Mouse (Mus musculus) gastrocnemius, postnatal 25 days (tissue): ENCODE data around the gene Rufy1. TPM values are rescaled to one million over a fixed set of nuclear protein-coding genes. Genes with fewer than 3 reads are reported as not detected.

Source experiments
- DNase-seq: peaks from one replicate; pipeline ENCODE4 v3.0.0; 2022
- total RNA-seq, 2 experiments: library from RNA; stranded (reverse); gene quantifications; 1 replicate in 1 of 2; 2 replicates in 1 of 2; pipeline ENCODE4 v1.2.3; 2021

Rufy1 gene
- total RNA-seq, 2 experiments from 2014 or later = 17.9 to 21.6 TPM

GRCm38 (mm10) chr11:50431134-50432068 lies 476 bp upstream of the Rufy1 start:
- DNase-seq = no peak

DNA sequence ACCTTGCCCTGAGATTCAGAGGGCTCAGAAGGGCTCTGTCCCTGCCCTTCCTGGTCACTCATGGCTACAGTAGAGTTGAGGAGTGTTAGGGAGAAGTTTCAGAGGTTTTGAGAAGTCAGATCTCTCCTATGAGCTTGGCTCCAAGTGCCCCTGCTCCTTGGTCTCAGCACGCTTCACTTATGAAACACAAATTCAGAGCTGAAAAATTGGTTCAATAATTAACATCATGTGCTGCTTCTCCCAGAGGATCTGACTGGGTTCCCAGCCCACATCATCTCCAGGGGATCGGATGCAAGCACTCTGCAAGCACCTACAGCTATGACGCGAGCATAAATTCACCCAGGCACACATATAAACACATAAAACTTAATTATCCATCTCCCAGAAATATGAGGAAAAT lies 4.9 kb downstream of the Rufy1 start:
- DNase-seq = no peak

GRCm38 (mm10) chr11:50421934-50422780 lies 8.8 kb downstream of the Rufy1 start:
- DNase-seq = no peak

DNA sequence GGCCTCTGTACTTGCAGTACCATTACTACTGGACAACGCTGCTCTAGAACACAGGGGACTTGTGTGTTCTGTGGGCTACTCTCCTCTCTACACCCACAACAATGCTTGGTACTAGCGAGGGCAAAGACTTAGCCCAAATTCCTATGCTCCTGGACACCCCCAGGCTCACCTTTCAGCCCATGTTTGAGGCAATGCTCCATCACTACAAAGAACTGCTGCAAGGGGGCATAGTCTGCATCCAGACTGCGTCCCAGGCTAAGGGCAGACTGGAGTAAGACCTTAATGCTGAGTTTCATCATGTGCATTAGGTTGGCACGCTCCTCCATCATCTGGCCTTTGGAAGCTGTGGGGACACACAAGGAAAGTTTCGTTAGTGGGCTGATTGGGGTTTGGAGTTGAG lies 9.5 kb downstream of the Rufy1 start:
- DNase-seq = no peak

- DNase-seq = no peak
These were observed 13.1 kb downstream of the Rufy1 start for GRCm38 (mm10) chr11:50417856-50418255.

GRCm38 (mm10) chr11:50415563-50416241 lies 15.2 kb downstream of the Rufy1 start:
- no peak for DNase-seq

GRCm38 (mm10) chr11:50407235-50407634 lies 23.7 kb downstream of the Rufy1 start:
- no peak for DNase-seq

GRCm38 (mm10) chr11:50403367-50404014 lies 27.4 kb downstream of the Rufy1 start:
- peak; percentile 7 for DNase-seq

GRCm38 (mm10) chr11:50402481-50402880 lies 28.4 kb downstream of the Rufy1 start:
- no peak for DNase-seq

DNA sequence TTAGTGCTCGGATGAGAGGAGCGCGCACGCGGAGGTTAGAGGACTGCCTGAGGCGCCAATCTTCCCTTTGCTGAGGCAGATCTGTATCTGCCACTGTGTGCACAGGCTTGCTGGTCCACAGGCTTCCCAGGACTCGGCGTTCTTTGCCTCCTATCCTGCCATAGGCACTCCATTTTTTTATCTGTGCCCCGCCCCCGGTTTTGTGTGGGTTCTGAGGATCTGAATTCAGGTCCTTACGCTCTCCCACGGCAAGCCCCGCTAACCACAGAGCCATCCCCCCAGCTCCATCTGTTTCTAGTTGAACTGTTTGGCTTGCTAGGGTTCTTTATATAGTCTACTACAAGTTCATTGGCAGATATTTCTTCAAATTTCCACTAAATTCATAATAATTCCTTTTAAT lies 32.1 kb downstream of the Rufy1 start:
- no peak for DNase-seq

DNA sequence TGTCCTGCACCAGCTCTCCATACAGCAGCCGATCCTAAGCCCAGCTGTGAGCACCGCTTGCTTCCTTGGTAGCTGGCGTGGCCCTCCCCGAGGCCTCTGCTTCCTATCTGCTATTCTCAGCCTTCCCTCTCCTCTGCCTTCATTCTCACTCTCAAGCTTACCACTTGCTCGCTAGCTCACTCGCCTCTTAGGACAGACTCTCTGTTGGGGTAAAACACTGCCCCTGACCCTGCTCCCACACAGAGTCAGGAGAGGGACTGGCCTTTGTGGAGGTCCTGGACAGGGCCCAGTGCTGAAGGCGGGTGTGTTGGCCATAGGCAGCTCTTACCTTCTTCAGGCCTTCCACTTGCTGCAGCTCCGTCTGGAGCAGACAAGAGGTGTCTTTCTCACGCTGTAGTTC lies 33.6 kb downstream of the Rufy1 start:
- no peak for DNase-seq

GRCm38 (mm10) chr11:50396766-50397307 lies 34.1 kb downstream of the Rufy1 start:
- DNase-seq = no peak

DNA sequence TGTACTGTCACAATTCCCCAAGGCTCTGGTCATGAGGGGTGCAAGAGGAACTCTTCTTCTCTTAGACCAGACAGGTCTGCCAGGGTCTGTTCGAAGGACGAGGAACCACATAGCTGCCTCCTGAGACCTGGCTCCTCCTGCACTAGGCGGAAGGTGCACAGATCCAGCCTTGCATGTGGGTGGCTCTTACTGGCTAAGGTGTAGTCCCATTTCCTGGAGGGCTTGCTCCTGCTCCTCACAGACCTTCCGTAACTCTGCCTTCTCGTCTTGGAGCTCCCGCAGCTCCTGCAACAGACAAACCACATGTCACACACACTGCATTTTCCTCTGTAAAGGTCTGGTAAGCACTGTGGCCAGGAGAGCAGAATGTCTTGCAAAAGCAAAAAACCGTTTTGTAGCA lies 36.2 kb downstream of the Rufy1 start:
- no peak for DNase-seq

GRCm38 (mm10) chr11:50393306-50393705 lies 37.6 kb downstream of the Rufy1 start:
- DNase-seq = no peak

GRCm38 (mm10) chr11:50391272-50391960 lies 39.5 kb downstream of the Rufy1 start:
- no peak for DNase-seq

DNA sequence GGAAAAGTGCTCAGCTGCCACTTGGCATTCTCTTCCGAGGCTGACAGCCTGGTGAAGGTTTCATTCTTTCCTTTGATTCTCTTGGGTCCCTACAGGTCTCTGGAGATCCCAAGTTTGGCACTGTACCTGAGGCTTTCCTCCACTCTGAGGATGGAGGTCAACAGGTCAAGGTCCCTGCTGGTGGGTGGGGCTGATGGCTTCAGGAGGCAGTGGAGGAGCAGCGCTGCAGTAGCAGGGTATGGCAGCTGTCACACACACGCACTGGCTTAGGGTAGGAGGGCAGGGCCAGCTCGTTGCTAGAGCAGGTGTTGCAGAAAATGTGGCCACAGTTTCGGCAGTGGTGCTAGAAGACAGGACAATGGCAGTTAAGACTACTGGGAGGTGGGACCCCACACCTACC lies 41.3 kb downstream of the Rufy1 start:
- DNase-seq = no peak

DNA sequence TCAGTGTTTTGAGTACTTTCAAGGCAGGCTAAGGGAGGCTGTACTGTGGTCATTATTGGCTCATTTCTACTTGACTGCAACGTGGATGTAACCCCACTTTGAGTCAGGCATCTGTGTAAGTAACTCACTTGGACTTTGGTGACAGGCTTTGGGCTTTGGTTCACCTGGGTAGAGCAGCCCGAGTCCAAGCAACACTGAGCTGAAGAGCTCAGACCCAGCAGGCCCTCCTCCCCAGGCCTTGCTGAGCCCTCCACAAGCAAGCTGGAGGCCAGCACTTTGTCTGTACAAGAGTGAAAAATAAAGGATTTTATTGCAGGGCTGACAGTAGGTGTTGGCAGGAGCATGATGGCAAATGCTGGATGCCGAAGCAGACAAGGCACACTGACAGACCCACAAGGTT lies 41.9 kb downstream of the Rufy1 start:
- DNase-seq = no peak

DNA sequence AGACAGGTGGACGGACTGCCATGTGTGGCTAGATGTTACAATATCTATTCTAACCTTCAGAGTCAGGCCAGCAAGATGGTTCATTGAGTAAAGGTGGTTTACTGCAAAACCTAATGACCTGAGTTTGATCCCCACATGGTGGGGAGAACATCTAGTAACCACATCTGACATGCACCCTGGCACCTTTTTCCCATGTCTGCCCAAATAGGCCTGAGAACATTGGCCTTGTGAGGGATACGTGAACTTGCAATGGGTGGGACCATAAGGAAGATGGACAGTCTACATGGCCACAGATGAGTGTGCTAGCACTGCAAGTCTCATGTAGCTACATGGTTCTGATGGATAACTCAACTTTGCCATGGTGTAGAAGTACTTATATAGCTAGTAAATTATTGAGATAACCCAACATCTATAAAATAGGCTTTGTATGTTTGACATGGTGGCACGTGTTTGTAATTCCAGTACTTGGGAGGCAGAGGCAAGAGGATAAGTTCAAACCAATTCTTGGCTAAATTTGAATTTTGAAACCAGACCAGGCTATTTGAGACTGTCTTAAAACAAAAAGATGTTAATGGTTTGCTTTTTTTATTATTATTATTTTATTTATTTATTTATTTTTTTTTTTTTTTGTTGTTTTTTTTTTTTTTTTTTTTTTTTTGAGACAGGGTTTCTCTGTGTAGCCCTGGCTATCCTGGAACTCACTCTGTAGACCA lies 42.6 kb downstream of the Rufy1 start:
- DNase-seq = no peak

DNA sequence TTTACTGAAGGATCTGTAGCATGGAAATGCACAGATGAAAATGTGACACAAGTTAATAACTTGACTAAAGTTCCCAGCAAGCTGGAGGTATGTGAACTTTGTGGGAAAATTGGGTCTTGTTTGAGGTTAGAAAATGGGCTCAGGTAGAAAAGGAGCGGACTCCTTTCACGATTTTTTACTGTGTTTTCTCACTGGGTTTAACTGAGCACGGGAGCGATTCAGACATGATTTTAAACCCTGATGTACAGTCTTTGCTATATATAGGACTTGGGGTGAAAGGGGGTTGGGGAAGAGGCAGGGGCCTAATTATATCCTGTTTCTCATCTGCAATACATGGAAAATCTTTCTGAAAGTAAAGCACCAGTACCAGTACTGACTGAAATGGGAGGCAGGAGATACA lies 43.2 kb downstream of the Rufy1 start:
- no peak for DNase-seq

DNA sequence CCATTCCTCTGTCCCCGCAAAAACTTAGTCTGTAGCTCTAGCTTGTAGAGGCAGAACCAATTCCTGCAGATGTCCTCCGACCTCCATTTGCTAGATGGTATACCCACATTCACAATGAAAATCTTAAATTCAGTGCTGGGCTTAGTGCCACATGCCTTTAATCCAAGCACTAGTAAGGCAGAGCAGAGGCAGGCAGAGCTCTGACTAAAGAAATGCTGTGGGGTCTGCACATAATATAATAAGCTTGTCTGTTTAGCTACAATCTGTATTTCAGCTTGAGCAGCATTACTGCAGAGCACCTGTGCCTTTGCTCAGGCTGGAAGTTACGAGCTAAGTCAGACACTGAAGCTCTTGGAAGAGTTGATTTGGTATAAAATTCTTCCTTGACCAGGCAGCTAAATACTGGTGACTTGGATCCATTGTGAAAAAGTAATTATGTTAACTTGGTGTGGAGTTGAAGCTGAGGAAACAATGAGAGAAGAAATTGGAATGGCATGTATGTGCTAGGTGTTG lies 43.7 kb downstream of the Rufy1 start:
- DNase-seq = no peak
